Mouse (Mus musculus): ENCODE results near the gene Gli2.

DNA sequence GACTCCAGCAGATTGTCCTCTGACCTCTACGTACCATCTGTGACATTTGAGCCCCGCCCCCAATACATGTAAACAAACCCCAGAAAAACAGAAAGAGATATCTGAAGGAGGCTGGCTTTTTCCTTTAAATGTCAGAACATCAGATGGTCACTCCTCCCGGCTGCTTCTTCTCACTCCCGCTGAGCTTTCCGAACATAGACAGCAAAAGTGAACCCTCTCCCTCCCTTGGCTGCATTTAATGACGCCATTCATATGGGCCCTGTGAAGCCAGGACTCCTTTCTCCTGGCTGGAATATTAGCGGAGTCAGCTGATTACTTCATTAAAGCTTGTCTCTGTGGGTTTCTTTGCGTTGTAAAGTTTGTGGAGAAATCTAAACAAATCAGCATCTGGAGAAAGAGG, 3.1 kb upstream of the Gli2 start:
- no peak for TF ChIP-seq POLR2A (IDR thresholded peaks at IDR 0.05; ENCODE audit: extremely low read depth, insufficient read depth, low read length)
- TF ChIP-seq CTCF (IDR thresholded peaks at IDR 0.05; ENCODE audit: low read depth, low read length): no peak

Data from liver, adult 2 months (tissue).